Mouse (Mus musculus) lung, adult 2 months (tissue): ENCODE data around the gene Mtrf1l. TPM values are rescaled to one million over a fixed set of nuclear protein-coding genes. Genes with fewer than 3 reads are reported as not detected.
A peak's percentile ranks its signal among the peaks of the same experiment; 100 is the strongest.

ENCODE experiments used
- DNase-seq: peaks from one replicate; pipeline ENCODE4 v3.0.0; 2022
- H3K4me1 ChIP-seq: fragments of 200-500 bp; 2 replicates; pipeline ENCODE4 v1.6.1; 2011; ENCODE audit warnings: low read length; ENCODE audit not compliant: control insufficient read depth, insufficient read depth
- H3K4me3 ChIP-seq: fragments of 200-500 bp; replicated peaks from 2 replicates; pipeline ENCODE3; 2011; ENCODE audit warnings: low read depth, mild to moderate bottlenecking, control low read depth, low read length; ENCODE audit errors: extremely low read depth
- CTCF ChIP-seq: fragments of 200-500 bp; IDR thresholded peaks from 2 replicates; pipeline ENCODE4 v1.5.1; 2011; ENCODE audit warnings: mild to moderate bottlenecking, low read length, control low read depth; ENCODE audit not compliant: insufficient read depth
- POLR2A ChIP-seq: fragments of 200-500 bp; IDR thresholded peaks from 2 replicates; pipeline ENCODE4 v1.6.1; 2011; ENCODE audit warnings: low read depth, mild to moderate bottlenecking, control low read depth, low read length, borderline replicate concordance; ENCODE audit errors: extremely low read depth
- WGBS: fragments of 180-500 bp; shearing (Covaris S2); methylation state at CpG from one replicate; pipeline ENCODE4 v1.1.7; 2018; 5-methylcytosine and 5-hydroxymethylcytosine counted together
- polyA plus RNA-seq: library from polyadenylated mRNA; depleted of rRNA; stranded (reverse); fragments of >200 nt; gene quantifications from 2 replicates; pipeline ENCODE4 v1.2.3, GENCODE M21; 2012; rRNA removed

The Mtrf1l gene
- polyA plus RNA-seq, 1 experiment: 2.4 TPM

DNA sequence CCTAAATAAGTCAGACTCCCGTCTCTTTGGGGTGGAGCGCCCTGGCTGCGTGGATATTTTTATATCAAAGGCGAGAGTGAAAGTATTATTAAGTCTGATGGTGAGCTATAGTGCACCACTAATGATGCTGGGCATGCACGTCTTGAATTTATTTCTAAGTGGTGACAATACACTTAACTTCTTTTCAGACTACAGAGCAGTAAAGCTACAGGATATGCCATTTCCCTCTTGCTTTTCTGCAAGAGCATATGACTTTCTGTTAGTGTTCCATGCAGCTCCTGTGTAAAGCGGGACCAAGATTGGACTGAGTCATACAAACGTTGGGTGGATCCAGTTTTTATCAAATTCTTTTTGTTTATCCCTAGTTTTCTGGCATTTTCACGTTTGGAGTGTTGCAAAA is 17.3 kb downstream of the Mtrf1l start:
- no peak for TF ChIP-seq CTCF
- TF ChIP-seq POLR2A: no peak

DNA sequence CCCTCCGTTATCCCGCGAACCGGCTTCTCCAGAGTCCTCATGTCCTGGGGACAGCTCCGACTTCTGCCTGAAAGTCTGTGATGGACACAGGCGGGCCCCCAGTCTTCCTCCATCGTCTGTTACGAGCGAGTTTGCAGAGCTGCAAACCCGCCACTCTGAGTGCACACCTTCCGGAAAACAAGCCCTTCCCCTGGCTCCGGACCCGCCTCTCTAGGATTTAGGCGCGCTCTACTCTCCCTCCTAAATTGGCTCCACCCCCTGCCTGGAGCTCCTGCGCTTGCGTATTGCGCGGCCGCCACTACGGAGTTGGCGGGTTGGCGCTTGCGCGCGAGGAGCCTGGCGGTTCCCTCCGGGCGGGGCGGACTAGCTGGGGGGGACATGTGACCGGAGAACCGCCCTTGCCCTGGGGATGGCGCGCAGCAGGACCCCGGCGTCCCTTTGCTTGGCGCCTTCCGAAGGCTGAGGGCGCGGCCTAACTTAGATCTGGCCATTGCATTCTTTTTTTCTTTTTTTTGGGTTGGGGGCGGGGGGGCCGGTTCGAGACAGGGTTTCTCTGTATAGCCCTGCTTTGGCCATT is 17.9 kb downstream of the Mtrf1l start:
- peak; percentile 97 for DNase-seq
- Histone ChIP-seq H3K4me3 (peak overlapping the region; percentile 91), H3K4me1 (peaks cover 10% of the 10 kb centered on the region)
- WGBS: under 1% methylated on average over 43 of the region's 43 CpGs
- no peak for TF ChIP-seq CTCF
- peak; percentile 72; the same call in 1 of the 2 replicates for TF ChIP-seq POLR2A

More for the DNA sequence above, 17.3 kb downstream of the Mtrf1l start:
- Histone ChIP-seq H3K4me1 (peaks cover 10% of the 10 kb centered on the region), H3K4me3 (peak overlapping the region; percentile 53)
- WGBS: 7% methylated on average over 8 of the region's 8 CpGs
- DNase-seq: no peak

DNA sequence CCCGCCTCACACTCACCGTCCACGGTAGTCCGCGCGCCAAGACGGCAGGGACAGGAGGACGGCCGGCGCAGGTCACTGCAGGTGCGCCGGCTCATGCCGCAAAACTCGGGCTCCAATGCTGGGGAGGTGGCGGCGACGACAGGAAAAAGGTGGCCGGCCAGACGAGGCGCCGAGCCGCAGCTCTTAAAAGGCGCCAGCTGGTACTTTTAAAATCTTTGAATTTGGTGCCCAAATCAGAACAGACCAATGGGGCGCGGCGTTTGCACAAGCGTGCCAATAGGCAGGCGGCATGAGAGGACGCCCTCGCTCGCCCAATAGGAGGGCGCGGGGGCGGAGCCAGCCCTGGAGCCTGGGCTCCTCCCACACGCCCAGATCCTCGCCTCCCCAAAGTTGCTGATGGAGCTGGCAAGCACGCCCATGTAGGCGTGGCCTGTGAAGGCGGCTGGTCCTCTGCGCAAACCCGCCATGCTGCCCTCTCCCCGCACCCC is 18.4 kb downstream of the Mtrf1l start, which contains the start of gene Fbxo5:
Gene Fbxo5, minus strand, starts transcription at position 358 of the 488 bp plus-strand sequence.
- Histone ChIP-seq H3K4me1 (peaks cover 10% of the 10 kb centered on the region), H3K4me3 (peak within 1 kb of the TSS; percentile 91)
- TF ChIP-seq POLR2A: no peak
- TF ChIP-seq CTCF: no peak
- no peak for DNase-seq
- WGBS: under 1% methylated on average over 42 of the region's 42 CpGs

DNA sequence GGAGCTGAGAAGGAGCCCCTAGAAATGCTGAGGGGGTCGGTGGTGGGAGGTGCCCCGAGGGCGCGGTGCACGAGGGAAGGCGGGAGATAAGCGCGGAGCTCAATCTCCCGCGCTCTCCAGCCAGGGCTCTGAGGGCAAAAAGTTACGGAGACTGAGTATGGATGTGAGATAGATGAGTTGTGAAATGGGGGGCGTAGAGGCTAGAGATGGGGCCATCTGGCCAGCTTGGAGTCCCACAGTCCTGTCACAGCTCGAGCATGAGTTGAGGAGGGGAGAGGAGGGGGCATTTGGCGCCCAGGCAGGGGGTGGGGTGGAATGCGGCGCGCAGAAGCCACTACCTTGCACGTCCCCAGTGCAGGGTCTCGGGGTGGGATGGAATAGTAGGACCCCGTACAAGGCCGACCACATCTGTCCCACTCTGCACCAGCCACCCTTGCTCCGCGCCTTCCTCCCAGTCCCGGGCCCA is 19.0 kb downstream of the Mtrf1l start:
- under 1% methylated on average over 24 of the region's 24 CpGs for WGBS
- DNase-seq: no peak

DNA sequence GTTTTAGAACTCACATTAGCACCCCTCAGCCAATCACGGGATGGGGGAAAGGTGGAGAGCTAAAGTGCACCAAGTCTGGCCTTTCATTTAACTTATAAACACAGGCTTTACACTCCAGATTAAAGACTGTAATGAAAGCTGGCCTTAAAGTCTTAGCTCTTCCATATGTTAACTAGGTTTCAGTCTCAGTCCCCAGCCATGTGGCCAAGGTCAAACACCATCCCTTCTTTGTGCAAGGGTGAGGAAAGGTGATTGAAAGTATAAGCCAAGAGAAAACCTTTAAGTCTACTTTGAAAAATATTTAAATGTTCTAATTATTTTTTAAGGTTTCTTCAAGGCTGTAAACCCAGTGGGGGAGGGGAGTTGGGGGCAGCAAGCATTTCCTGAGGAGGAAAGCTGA is 20.0 kb downstream of the Mtrf1l start:
- H3K4me3 ChIP-seq: no peak overlapping the region
- 11% methylated on average over 1 of the region's 1 CpGs for WGBS
- TF ChIP-seq CTCF: no peak
- TF ChIP-seq POLR2A: no peak
- DNase-seq: no peak
- peaks cover 10% of the 10 kb centered on the region for H3K4me1 ChIP-seq

More for the DNA sequence above, 19.0 kb downstream of the Mtrf1l start:
- TF ChIP-seq POLR2A (no peak), CTCF (no peak)
- peaks cover 10% of the 10 kb centered on the region for H3K4me1 ChIP-seq
- peak overlapping the region; percentile 55 for H3K4me3 ChIP-seq

DNA sequence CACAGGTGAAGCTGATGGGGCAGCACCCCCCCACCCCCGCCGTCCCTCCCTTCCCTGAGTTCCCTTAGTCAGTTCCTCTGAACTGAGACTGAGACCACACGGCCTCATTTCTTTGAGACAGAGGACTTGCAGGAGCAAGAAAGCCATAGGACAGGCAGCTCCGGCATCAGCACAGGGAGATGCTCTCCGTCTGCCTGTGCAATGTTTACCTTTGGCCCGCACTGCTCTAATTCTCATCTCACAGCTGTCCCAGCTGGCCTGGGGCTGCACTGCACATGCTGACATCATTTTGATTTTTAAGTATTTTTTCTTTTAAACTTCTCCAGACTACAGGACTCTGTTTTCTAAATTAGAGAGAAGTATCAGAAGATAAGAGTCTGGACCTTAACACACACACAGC is 20.8 kb downstream of the Mtrf1l start:
- peaks cover 10% of the 10 kb centered on the region for H3K4me1 ChIP-seq
- H3K4me3 ChIP-seq: no peak overlapping the region
- no peak for DNase-seq
- TF ChIP-seq POLR2A (no peak), CTCF (no peak)
- WGBS: 16% methylated on average over 6 of the region's 6 CpGs

- DNase-seq: no peak
- Histone ChIP-seq H3K4me1 (peaks cover 4% of the 10 kb centered on the region), H3K4me3 (no peak overlapping the region)
- TF ChIP-seq POLR2A: no peak
- no peak for TF ChIP-seq CTCF
- 100% methylated on average over 1 of the region's 1 CpGs for WGBS
Measured at GRCm38 (mm10) chr10:5800490-5800889, 23.2 kb downstream of the Mtrf1l start.

DNA sequence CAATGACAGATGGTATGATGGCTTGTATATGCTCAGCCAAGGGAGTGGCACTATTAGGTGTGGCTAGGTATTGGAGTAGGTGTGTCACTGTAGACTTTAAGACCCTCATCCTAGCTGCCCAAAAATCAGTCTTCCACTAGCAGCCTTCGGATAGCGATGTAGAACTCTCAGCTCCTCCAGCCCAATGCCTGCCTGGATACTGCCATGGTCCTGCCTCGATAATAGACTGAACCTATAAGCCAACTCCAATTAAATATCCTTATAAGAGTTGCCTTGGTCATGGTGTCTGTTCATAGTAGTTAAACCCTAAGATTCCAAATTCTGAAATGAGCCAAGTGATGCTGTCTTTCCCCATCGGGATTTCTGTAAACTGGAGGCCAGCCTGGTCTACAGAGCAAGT is 25.6 kb downstream of the Mtrf1l start:
- DNase-seq: no peak
- 81% methylated on average over 4 of the region's 4 CpGs for WGBS
- Histone ChIP-seq H3K4me1 (no peaks in the 10 kb centered on the region), H3K4me3 (no peak overlapping the region)
- no peak for TF ChIP-seq CTCF
- no peak for TF ChIP-seq POLR2A

DNA sequence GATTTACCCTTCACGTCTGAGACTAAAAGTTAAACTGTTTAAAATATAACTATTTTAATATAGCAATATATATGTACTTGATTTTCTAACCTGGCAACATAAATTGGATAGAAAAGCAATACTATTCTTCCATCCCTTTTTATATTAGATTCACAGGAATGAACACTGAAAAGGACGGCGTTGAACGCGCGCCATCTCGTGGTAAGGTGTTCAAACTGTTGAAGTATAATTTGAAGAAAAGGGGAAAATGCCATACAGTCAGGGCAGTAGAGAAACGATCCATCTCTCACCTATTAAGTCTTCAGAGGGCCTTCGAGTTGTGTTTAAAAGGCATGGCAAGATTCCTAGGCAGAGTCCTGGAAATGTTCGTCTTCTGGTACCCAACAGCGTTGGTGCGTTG is 33.1 kb downstream of the Mtrf1l start:
- TF ChIP-seq CTCF (peak; percentile 30; the same call in 1 of the 2 replicates), POLR2A (no peak)
- no peak overlapping the region for H3K4me3 ChIP-seq
- no peaks in the 10 kb centered on the region for H3K4me1 ChIP-seq
- 20% methylated on average over 12 of the region's 12 CpGs for WGBS
- DNase-seq: peak; percentile 37

DNA sequence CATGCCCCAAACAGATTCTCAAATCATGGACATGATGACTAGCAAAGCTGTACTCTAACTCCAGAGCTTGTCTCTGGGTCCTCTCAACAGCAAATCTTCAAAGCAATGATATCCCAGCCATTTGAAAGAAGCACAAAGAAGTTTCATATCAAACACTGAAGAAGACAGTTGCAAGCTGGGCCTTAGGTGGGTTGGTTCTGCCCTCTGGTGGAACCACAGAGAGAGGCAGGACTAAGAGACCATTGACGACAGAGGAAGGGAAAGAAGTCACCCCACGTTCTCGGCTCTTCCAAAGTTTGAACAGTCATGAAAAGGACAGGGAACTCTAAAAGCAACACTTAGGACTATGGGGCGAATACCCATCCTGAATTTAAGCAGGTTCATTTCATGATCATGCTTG is 36.8 kb downstream of the Mtrf1l start:
- no peak for DNase-seq
- 12% methylated on average over 4 of the region's 4 CpGs for WGBS
- TF ChIP-seq POLR2A (no peak), CTCF (peak; percentile 73)
- Histone ChIP-seq H3K4me3 (no peak overlapping the region), H3K4me1 (no peaks in the 10 kb centered on the region)

Other genes with a start within 250 kb of the Mtrf1l start
- gene Myct1, start 230.1 kb downstream of the Mtrf1l start, polyA plus RNA-seq: 24.7 and 31.2 TPM in 2 replicates
- 0.12 and 0.14 TPM in 2 replicates for gene Vip, start 184.7 kb downstream of the Mtrf1l start, polyA plus RNA-seq
- 0.98 and 1.1 TPM in 2 replicates for gene Fbxo5, start 18.3 kb downstream of the Mtrf1l start, polyA plus RNA-seq
- gene Rgs17, start 98.5 kb upstream of the Mtrf1l start, polyA plus RNA-seq: 0.06 and 0.09 TPM in 2 replicates